Mouse (Mus musculus) heart, adult 8-10 months (tissue): ENCODE data around the gene Ccdc152. TPM values are rescaled to one million over a fixed set of nuclear protein-coding genes. Genes with fewer than 3 reads are reported as not detected.

Experiments
- DNase-seq: peaks from one replicate; pipeline ENCODE4 v3.0.0; 2022; ENCODE audit warnings: low spot score
- total RNA-seq, 4 experiments: library from RNA; stranded (reverse); gene quantifications; 2 replicates each; pipeline ENCODE4 v1.2.4; 2022

Gene Ccdc152
- total RNA-seq, result under 1 TPM in 3 of 4 experiments, not detected in 1; 0.20 to 0.69 (median 0.38) TPM

- no peak for DNase-seq
Measured at GRCm38 (mm10) chr15:3303426-3303825, at the start of gene Ccdc152. Gene Ccdc152, minus strand, starts transcription at chr15:3303526.

GRCm38 (mm10) chr15:3349306-3350064, 46.2 kb upstream of the Ccdc152 start:
- DNase-seq, result no peak

GRCm38 (mm10) chr15:3346682-3347081, 43.4 kb upstream of the Ccdc152 start:
- DNase-seq, result no peak

DNA sequence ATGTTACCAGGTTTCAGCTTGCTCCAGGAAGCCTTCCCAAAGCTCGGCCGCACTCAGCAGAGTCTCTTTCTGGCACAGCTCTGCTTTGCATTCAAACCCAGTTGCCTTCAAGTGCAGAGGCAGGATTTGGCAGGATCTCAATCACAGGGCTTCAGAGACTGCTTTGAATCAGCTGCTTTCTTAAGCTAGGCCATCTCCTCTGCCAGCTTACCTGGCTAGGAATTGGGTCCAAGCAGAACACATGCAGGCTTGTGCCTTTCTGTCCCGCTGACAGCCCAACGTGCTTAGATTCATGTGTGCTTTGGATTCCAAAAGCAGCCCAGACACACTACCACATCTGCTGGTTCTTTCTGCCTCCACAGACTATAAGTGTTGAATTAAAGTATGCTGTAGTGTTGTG, 41.2 kb upstream of the Ccdc152 start:
- DNase-seq, result no peak

DNA sequence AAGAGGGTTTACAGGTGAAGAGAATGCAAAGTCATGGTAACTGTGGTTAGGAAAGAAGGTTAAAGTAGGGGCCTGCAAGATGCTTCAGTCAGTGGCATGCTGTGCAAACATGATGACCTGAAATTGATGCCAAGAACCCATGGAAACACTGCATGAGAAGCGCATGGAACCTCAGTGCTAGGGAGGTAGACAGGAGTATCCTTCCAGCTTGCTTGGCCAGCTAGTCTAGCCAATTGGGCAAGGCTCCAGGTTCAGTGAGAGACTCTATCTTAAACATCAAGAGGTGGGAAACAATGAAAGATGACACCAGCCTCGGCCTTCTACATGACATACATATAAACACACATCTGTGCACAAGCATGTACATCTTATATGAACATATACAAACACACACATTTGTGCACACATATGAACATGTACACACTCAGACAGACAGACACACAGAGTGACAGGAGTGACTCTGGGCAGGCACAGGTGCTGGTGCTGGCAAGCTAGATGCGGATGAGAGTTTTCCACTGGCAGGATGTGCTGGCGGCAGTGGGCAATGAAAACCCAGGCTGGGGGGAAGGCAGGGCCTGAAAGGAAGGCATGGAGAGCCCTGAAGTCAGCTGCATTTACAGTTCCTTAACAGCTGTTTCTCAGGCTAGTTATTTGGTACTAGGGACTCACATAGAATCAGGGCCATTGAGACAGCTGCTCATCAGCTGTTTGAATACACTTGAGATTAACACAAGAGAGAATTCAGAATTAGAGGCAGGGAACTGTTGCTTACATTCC, 38.7 kb upstream of the Ccdc152 start:
- no peak for DNase-seq

DNA sequence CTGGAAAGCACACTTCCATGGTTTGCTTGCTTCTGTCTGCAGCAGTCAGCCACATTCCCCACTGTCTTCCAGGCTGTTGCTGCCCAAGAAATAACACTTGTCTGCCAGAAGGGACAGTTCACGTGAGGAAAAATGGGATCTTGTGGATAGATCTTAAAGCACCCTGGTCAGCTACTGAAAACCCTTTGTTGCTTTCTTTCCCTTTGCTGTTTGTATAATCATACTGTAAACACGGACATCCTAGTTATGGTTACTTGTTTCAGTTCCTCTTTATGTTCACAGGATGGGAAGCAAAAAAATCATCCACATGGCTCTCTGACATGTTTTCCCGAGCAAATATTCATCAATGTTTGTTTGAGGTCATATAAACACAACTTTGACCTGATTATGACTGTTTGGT, 36.5 kb upstream of the Ccdc152 start:
- DNase-seq, result no peak

DNA sequence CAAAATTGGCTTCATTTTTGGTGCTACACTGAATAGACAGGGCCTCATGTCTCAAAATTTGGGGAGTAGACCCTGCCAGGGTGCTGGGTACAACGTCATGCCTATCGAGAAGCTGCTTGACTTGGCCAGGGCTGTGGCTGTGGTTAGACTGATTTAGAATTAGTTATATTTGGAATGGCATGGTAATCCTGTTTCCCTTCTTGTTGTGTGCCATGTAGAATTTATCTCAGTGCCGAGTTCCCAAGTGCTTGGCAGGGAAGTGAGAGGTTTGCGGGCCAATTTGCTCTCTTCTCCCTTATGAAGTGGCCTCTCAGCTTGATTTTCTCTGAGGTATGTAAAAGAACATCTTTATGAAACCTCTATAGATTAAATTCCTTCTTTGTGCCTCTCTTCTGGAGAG, 29.2 kb upstream of the Ccdc152 start:
- DNase-seq, result peak; percentile 55

- DNase-seq, result no peak
Measured at GRCm38 (mm10) chr15:3331813-3332212, 28.5 kb upstream of the Ccdc152 start.

GRCm38 (mm10) chr15:3330291-3330690, 27.0 kb upstream of the Ccdc152 start:
- DNase-seq, result no peak

DNA sequence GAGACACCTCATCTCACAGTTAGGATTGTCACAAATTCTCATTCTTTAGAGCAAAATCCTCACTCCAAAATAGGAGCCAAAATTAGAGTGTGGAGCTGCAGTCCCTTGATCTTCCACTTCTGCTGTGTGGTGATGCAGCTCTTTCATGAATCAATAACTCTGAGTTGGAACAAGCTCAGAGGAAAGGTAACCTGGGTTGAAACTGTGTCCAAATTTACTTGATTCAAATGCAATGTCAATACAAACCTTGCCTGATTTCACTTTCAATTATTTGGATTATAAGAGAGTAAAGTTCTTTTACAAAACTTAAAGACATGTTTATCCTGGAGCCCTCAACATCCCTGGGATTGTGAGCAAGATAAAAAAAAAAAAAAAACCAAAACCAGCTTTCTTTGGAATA, 19.7 kb upstream of the Ccdc152 start:
- no peak for DNase-seq

- DNase-seq, result no peak
Measured at GRCm38 (mm10) chr15:3319929-3320328, 16.6 kb upstream of the Ccdc152 start.

GRCm38 (mm10) chr15:3316617-3317016, 13.3 kb upstream of the Ccdc152 start:
- no peak for DNase-seq

DNA sequence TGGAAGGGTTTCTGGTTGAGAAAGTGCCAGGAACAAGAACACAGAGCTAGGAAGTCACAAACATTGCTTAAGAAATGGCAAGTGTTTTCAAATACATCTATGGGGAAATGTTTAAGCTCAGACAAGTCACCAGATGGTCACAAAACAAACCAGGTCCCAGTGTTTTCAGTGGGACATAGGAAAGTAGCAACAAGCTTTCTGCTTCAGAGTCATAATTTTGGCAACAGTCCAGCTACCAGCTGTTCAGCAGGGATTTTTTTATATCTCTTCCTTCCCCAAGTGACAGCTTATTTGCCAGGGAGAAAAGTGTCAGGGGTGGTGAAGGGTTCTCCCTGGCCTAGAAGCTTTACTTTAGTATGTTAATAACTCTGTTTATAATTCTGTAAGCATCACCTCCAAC, 9.6 kb upstream of the Ccdc152 start:
- peak; percentile 20 for DNase-seq

GRCm38 (mm10) chr15:3309856-3310255, 6.5 kb upstream of the Ccdc152 start:
- no peak for DNase-seq

DNA sequence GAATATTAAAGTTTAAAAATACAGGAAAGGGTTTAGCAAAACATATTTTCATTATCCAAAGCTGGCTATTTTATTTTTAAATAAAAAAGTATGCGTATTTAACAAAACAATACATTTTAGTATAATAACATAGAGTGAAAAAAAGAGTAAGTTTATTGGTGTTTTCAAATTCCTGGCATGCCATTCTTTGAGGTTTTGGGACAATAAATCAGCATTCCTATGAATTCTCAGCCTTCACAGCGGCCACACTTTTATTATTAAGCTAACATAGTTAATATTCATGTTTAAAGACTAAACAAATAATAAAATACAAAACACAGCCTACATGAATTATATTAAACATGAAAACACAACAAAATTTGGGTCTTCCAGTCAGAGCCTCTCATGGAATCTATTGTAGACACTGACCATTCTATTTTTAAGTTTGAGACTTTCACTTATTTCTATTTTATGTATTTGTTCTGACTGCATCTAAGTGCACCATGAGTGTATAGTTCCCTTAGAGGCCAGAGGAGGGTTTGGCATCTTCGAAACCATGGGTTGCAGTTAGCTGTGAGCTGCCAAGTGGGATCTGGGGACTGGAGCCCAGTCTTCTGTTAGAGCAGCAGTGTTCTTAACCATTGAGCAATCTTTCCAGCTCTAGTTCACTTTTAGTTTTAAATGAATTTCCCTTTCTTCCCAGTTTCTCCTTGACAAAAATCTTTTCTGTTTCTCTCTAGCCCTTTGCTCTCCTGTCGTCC, 2.8 kb downstream of the Ccdc152 start:
- DNase-seq, result no peak

DNA sequence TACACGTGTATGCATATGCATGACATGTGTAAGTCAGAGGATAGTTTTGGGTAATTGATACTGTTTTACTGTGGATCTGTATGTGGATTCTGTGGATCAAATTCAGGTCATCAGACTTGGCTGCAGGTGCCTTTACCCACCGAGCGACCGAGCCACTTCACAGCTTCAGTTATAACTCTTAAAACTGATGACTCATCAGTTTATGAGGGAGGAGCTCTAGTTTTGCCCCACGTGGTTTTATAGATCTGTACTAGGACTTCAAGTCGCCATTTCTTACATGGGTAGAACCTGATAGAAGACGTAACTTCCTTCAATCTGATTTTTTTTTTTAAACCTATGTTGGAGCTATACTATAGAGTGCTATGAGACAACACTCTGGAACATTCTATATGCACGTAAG, 5.7 kb downstream of the Ccdc152 start:
- DNase-seq, result no peak

GRCm38 (mm10) chr15:3295986-3296385, 7.3 kb downstream of the Ccdc152 start:
- DNase-seq, result no peak

DNA sequence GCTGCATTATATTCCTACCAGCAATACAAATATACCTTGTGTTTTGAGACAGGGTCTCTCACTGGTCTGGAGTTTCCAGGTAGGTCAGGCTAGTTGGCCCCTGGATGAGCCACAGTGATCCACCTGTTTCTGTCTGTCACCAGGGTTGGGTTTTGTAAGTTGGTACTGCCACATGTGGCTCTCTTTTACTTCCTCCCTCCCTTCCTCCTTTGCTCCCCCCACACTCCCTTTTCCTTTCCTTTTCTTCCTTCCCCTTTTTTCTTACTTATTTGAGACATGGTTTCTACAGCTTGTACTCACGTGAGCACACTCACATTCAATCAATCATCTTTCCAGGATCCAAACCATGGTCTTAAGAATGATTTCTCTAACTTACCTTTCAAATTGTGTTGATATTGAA, 9.8 kb downstream of the Ccdc152 start:
- DNase-seq, result no peak

DNA sequence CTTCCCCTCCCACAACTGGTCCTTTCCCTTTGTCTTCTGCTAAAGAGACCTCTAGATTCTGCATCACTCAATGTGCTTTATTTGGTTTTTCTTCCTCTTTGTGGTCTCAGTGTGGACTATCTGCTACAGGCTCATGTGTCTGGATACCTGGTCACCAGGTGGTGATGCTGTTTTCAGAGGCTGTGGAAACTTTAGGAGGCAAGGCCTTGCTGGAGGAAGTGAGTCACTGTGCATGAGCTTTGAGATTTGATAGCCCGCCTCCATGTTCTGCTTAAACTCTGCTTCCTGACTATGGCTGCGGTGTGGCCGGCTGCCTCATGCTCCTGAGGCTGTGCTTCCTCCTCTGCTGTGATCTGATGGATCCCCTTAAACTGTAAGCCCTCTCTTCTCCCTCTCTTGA, 12.9 kb downstream of the Ccdc152 start:
- no peak for DNase-seq

- DNase-seq, result no peak
Measured at GRCm38 (mm10) chr15:3286032-3286431, 17.3 kb downstream of the Ccdc152 start.

- DNase-seq, result no peak
Measured at GRCm38 (mm10) chr15:3281737-3282136, 21.6 kb downstream of the Ccdc152 start.

DNA sequence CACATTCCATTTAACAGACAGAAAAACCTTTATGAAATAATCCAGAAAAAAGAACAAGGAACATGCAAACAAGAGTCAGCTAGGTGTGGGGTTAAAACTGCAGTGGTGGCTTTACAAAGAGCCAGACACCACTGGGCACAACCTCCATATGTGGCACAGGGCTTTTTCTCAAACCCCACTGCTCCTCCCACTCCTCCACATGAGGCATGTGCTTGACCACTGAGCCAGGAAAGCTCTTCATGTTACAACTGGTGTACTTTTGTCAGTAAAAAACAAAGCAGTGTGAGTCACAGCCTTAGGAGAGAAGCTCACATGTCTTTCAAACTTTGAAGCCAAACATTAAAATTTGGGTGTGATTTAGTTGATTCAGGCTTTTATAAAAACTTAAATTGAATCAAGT, 22.1 kb downstream of the Ccdc152 start:
- DNase-seq, result no peak
